Mouse (Mus musculus) thymus, postnatal 14 days (tissue): ENCODE results near the gene Insyn1.

Experiments used
- DNase-seq: peaks from one replicate; pipeline ENCODE4 v3.0.0; 2021

Gene Insyn1

GRCm38 (mm10) chr9:58489133-58489864 lies 896 bp downstream of the Insyn1 start:
- DNase-seq: no peak

GRCm38 (mm10) chr9:58489865-58490165 lies 1.4 kb downstream of the Insyn1 start:
- DNase-seq: no peak

GRCm38 (mm10) chr9:58490391-58490790 lies 2.0 kb downstream of the Insyn1 start:
- no peak for DNase-seq

GRCm38 (mm10) chr9:58495035-58495434 lies 6.6 kb downstream of the Insyn1 start:
- DNase-seq: peak; percentile 23

- DNase-seq: peak; percentile 41
These were observed 8.2 kb downstream of the Insyn1 start for GRCm38 (mm10) chr9:58496470-58497182.

- no peak for DNase-seq
These were observed 9.5 kb downstream of the Insyn1 start for GRCm38 (mm10) chr9:58497942-58498341.

- DNase-seq: no peak
These were observed 12.5 kb downstream of the Insyn1 start for GRCm38 (mm10) chr9:58500946-58501345.

GRCm38 (mm10) chr9:58507216-58508005 lies 19.0 kb downstream of the Insyn1 start:
- DNase-seq: peak; percentile 67

- DNase-seq: no peak
These were observed 22.0 kb downstream of the Insyn1 start for GRCm38 (mm10) chr9:58510452-58510851.

GRCm38 (mm10) chr9:58513749-58514148 lies 25.3 kb downstream of the Insyn1 start:
- no peak for DNase-seq

GRCm38 (mm10) chr9:58516480-58516879 lies 28.1 kb downstream of the Insyn1 start:
- DNase-seq: no peak

- DNase-seq: peak; percentile 41
These were observed 29.7 kb downstream of the Insyn1 start for GRCm38 (mm10) chr9:58517866-58518750.

GRCm38 (mm10) chr9:58519953-58520352 lies 31.6 kb downstream of the Insyn1 start:
- DNase-seq: no peak

- DNase-seq: no peak
These were observed 32.6 kb downstream of the Insyn1 start for GRCm38 (mm10) chr9:58520816-58521581.

GRCm38 (mm10) chr9:58521883-58522423 lies 33.5 kb downstream of the Insyn1 start:
- DNase-seq: no peak

GRCm38 (mm10) chr9:58525108-58525507 lies 36.7 kb downstream of the Insyn1 start:
- no peak for DNase-seq

- DNase-seq: no peak
These were observed 39.4 kb downstream of the Insyn1 start for GRCm38 (mm10) chr9:58527841-58528240.

GRCm38 (mm10) chr9:58530407-58530806 lies 42.0 kb downstream of the Insyn1 start:
- DNase-seq: no peak

GRCm38 (mm10) chr9:58532236-58532635 lies 43.8 kb downstream of the Insyn1 start:
- DNase-seq: no peak

- no peak for DNase-seq
These were observed 44.9 kb downstream of the Insyn1 start for GRCm38 (mm10) chr9:58533322-58533721.

- peak; percentile 72 for DNase-seq
These were observed 46.4 kb downstream of the Insyn1 start for GRCm38 (mm10) chr9:58534766-58535165.
